Mouse (Mus musculus): ENCODE data around the gene Tbc1d9b. TPM values are rescaled to one million over a fixed set of nuclear protein-coding genes. Genes with fewer than 3 reads are reported as not detected.

The Tbc1d9b gene
- polyA plus RNA-seq, 1 experiment from 2014 or later, result 35.4 TPM

DNA sequence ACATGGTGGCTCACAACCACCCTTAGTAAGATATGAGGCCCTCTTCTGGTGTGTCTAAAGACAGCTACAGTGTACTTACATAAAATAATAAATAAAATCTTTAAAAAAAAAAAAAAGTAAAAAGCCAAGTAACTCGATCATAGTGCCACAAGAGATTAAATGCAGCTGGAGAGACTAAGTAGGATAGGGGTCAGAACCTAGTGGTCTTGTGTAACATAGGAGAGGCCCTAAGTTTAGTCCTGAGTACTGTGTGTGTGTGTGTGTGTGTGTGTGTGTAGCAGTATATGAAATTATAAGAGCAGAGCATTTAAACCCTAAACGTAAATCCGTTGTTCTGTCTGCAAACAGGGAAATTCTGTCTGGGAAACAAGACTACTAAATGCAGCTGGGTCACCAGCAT, 61.1 kb downstream of the Tbc1d9b start:
- no peaks in the 10 kb centered on the region for H3K4me1 ChIP-seq (ENCODE audit: control insufficient read depth, insufficient read depth, low read length)
- H3K27ac ChIP-seq (replicated peaks; ENCODE audit: low read depth, low read length), result no peak overlapping the region
- ATAC-seq (ENCODE audit: low FRiP score, low TSS enrichment) (no peak), DNase-seq (no peak)
- H3K4me2 ChIP-seq (ENCODE audit: low read length), result no peak overlapping the region
- H3K9ac ChIP-seq (replicated peaks; ENCODE audit: low read length), result no peak overlapping the region
- no peak overlapping the region for H3K4me3 ChIP-seq (replicated peaks; ENCODE audit: low read depth, low read length)
- 91% methylated on average over 3 of the region's 3 CpGs for WGBS
- H3K36me3 ChIP-seq (ENCODE audit: control insufficient read depth, insufficient read depth, low read length), result peaks cover 44% of the 10 kb centered on the region
- no peaks in the 10 kb centered on the region for H3K9me3 ChIP-seq (ENCODE audit: control insufficient read depth, low read length)
- no peaks in the 10 kb centered on the region for H3K27me3 ChIP-seq (ENCODE audit: control insufficient read depth, insufficient read depth, low read length)

DNA sequence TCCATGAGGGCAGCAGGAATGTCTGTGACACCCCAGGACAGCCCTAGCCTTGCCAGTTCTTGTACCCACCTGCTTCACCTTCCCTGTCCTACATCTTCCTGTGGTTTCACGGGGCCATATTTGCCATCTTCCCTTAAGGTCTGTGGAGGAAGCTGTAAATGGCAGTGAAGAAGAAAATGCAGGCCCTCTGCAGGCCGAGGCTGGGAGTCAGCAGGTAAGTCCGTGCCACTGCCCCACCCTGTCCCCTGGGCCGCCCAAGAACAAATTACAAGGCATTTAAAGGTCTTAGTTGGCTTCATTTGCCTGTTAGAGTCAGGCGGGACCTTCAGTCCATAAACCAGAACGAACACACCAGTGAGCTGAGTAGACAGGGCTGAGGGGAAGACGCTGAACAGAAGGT, 62.9 kb downstream of the Tbc1d9b start:
- ATAC-seq (ENCODE audit: low FRiP score, low TSS enrichment) (no peak), DNase-seq (no peak)
- H3K27ac ChIP-seq (replicated peaks; ENCODE audit: low read depth, low read length), result no peak overlapping the region
- no peak overlapping the region for H3K4me3 ChIP-seq (replicated peaks; ENCODE audit: low read depth, low read length)
- H3K9ac ChIP-seq (replicated peaks; ENCODE audit: low read length), result no peak overlapping the region
- no peaks in the 10 kb centered on the region for H3K4me1 ChIP-seq (ENCODE audit: control insufficient read depth, insufficient read depth, low read length)
- H3K4me2 ChIP-seq (ENCODE audit: low read length), result no peak overlapping the region
- WGBS, result 78% methylated on average over 7 of the region's 7 CpGs
- H3K36me3 ChIP-seq (ENCODE audit: control insufficient read depth, insufficient read depth, low read length), result peaks cover 50% of the 10 kb centered on the region
- H3K27me3 ChIP-seq (ENCODE audit: control insufficient read depth, insufficient read depth, low read length), result no peaks in the 10 kb centered on the region
- H3K9me3 ChIP-seq (ENCODE audit: control insufficient read depth, low read length), result no peaks in the 10 kb centered on the region

DNA sequence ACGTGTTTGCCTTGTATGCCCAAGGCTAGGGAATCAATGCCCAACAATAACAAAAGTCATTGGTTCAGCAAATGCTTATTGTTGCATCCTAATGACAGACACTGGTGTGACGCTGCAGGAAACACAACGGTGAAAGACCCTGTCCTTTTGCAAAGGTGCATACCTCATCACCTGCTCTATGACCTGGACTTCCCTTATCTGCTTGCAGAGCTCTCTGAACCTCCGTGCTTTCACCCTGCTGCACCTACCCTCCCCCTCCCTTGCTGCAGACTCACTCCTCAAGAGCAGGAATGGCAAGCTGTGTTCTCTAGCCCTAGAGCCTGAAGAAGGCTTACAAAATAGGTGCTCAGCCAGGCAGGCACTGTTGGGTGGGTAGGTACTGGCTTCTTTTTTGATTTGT, 63.6 kb downstream of the Tbc1d9b start:
- Histone ChIP-seq H3K4me1 (ENCODE audit: control insufficient read depth, insufficient read depth, low read length) (no peaks in the 10 kb centered on the region), H3K4me3 (replicated peaks; ENCODE audit: low read depth, low read length) (no peak overlapping the region), H3K36me3 (ENCODE audit: control insufficient read depth, insufficient read depth, low read length) (peaks cover 55% of the 10 kb centered on the region), H3K27me3 (ENCODE audit: control insufficient read depth, insufficient read depth, low read length) (no peaks in the 10 kb centered on the region), H3K27ac (replicated peaks; ENCODE audit: low read depth, low read length) (no peak overlapping the region), H3K9ac (replicated peaks; ENCODE audit: low read length) (no peak overlapping the region), H3K4me2 (ENCODE audit: low read length) (no peak overlapping the region), H3K9me3 (ENCODE audit: control insufficient read depth, low read length) (no peaks in the 10 kb centered on the region)
- 90% methylated on average over 4 of the region's 4 CpGs for WGBS
- DNase-seq, result no peak
- ATAC-seq (ENCODE audit: low FRiP score, low TSS enrichment), result no peak

DNA sequence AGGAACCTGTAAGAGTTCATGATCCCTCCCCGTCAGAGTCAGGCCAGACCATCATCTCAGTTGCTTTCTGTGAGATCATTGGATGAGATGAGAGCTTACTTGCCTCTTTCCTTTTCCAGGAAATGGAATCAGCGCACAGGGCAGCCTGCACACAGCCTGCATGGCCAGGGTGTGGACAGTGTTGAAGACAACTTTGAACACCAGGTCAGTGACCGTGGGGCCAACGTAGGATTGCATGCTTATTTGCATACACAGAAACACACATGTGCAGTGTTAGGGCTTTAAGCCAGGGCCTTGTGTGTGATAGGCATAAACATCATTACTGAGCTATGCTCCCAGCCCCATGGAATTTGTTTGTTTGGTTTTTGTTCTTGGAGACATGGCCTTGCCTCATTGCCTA, 66.3 kb downstream of the Tbc1d9b start:
- H3K4me1 ChIP-seq (ENCODE audit: control insufficient read depth, insufficient read depth, low read length), result no peaks in the 10 kb centered on the region
- ATAC-seq (ENCODE audit: low FRiP score, low TSS enrichment) (no peak), DNase-seq (no peak)
- H3K9me3 ChIP-seq (ENCODE audit: control insufficient read depth, low read length), result no peaks in the 10 kb centered on the region
- H3K9ac ChIP-seq (replicated peaks; ENCODE audit: low read length), result no peak overlapping the region
- no peak overlapping the region for H3K4me2 ChIP-seq (ENCODE audit: low read length)
- peaks cover 69% of the 10 kb centered on the region for H3K36me3 ChIP-seq (ENCODE audit: control insufficient read depth, insufficient read depth, low read length)
- WGBS, result 93% methylated on average over 4 of the region's 4 CpGs
- no peak overlapping the region for H3K4me3 ChIP-seq (replicated peaks; ENCODE audit: low read depth, low read length)
- no peak overlapping the region for H3K27ac ChIP-seq (replicated peaks; ENCODE audit: low read depth, low read length)
- no peaks in the 10 kb centered on the region for H3K27me3 ChIP-seq (ENCODE audit: control insufficient read depth, insufficient read depth, low read length)

DNA sequence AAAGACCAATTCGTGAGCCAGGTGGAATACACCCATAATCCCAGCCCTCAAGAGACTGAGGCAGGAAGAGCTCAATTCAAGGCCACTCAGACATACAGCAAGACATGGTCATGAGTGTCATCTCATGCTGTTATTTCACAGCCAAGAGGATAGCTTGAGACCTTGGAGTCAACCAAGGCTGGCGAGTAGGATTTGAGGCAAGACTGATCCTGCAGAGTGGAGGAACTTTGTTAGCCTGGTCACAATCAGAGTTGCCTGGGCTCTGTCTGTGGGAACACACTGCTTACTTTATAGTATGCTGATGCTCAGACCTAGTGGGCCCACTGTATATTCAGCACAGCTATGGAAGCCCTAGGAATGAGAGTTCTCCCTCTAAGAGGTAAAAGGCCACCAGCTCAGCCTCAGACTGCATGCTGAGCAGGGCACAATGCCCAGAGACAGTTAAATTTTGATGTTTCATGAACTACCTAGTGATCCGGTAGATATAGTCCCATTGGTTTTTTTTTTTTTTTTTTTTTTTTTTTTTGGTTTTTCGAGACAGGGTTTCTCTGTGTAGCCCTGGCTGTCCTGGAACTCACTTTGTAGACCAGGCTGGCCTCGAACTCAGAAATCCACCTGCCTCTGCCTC, 67.1 kb downstream of the Tbc1d9b start:
- no peaks in the 10 kb centered on the region for H3K27me3 ChIP-seq (ENCODE audit: control insufficient read depth, insufficient read depth, low read length)
- no peak for ATAC-seq (ENCODE audit: low FRiP score, low TSS enrichment)

DNA sequence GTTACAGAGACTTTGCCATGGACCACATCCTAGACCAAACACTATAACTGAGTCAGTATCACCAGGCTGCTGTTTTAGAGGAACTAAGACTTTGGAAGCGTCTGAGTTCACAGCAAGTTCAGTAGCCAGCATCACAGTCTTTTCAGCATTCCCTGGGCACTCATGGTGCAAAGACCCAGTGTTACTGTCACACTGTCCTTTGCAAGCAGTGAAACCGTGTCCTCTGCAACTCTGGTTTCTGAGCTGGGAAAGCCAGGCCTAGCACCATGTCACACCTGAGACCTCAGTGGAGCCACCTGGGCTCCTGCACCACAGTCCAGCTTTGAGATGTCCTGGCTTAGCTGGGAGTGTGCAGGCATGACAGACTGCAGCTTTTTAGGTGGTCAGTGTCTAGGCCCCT, 67.7 kb downstream of the Tbc1d9b start:
- 89% methylated on average over 2 of the region's 2 CpGs for WGBS
- ATAC-seq (ENCODE audit: low FRiP score, low TSS enrichment) (no peak), DNase-seq (no peak)
- Histone ChIP-seq H3K9me3 (ENCODE audit: control insufficient read depth, low read length) (no peaks in the 10 kb centered on the region), H3K36me3 (ENCODE audit: control insufficient read depth, insufficient read depth, low read length) (peaks cover 81% of the 10 kb centered on the region), H3K4me1 (ENCODE audit: control insufficient read depth, insufficient read depth, low read length) (no peaks in the 10 kb centered on the region), H3K9ac (replicated peaks; ENCODE audit: low read length) (no peak overlapping the region), H3K4me3 (replicated peaks; ENCODE audit: low read depth, low read length) (no peak overlapping the region), H3K27ac (replicated peaks; ENCODE audit: low read depth, low read length) (no peak overlapping the region), H3K27me3 (ENCODE audit: control insufficient read depth, insufficient read depth, low read length) (no peaks in the 10 kb centered on the region), H3K4me2 (ENCODE audit: low read length) (no peak overlapping the region)

More for the DNA sequence above, 67.1 kb downstream of the Tbc1d9b start:
- H3K4me1 ChIP-seq (ENCODE audit: control insufficient read depth, insufficient read depth, low read length), result no peaks in the 10 kb centered on the region
- no peak overlapping the region for H3K4me2 ChIP-seq (ENCODE audit: low read length)
- H3K36me3 ChIP-seq (ENCODE audit: control insufficient read depth, insufficient read depth, low read length), result peaks cover 76% of the 10 kb centered on the region
- no peaks in the 10 kb centered on the region for H3K9me3 ChIP-seq (ENCODE audit: control insufficient read depth, low read length)
- H3K4me3 ChIP-seq (replicated peaks; ENCODE audit: low read depth, low read length), result no peak overlapping the region
- WGBS, result 93% methylated on average over 3 of the region's 5 CpGs
- DNase-seq, result no peak
- H3K9ac ChIP-seq (replicated peaks; ENCODE audit: low read length), result no peak overlapping the region
- H3K27ac ChIP-seq (replicated peaks; ENCODE audit: low read depth, low read length), result no peak overlapping the region

DNA sequence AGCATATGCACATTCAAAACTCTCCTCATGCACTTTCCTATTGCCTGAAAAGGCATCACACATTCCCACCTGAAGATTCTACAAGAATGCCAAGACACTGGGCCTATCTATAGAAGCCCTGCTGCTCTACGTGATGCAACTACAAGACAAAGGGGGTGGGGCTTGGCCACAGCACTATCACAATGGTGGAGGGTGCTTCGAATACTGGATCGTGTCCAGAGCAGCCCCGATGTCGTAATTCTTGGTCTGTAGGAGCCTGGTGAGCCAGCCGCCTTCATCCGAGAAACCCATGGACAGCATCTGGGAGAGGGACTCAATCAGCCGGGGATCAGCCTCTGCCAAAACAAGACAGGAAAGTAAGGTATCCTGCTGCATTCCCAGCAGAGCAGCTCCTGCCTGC, 69.4 kb downstream of the Tbc1d9b start:
- Histone ChIP-seq H3K9ac (replicated peaks; ENCODE audit: low read length) (no peak overlapping the region), H3K4me3 (replicated peaks; ENCODE audit: low read depth, low read length) (no peak overlapping the region), H3K4me1 (ENCODE audit: control insufficient read depth, insufficient read depth, low read length) (no peaks in the 10 kb centered on the region), H3K36me3 (ENCODE audit: control insufficient read depth, insufficient read depth, low read length) (peaks cover 86% of the 10 kb centered on the region), H3K27me3 (ENCODE audit: control insufficient read depth, insufficient read depth, low read length) (no peaks in the 10 kb centered on the region), H3K9me3 (ENCODE audit: control insufficient read depth, low read length) (no peaks in the 10 kb centered on the region), H3K27ac (replicated peaks; ENCODE audit: low read depth, low read length) (no peak overlapping the region), H3K4me2 (ENCODE audit: low read length) (no peak overlapping the region)
- DNase-seq, result no peak
- WGBS, result 85% methylated on average over 8 of the region's 8 CpGs
- no peak for ATAC-seq (ENCODE audit: low FRiP score, low TSS enrichment)

DNA sequence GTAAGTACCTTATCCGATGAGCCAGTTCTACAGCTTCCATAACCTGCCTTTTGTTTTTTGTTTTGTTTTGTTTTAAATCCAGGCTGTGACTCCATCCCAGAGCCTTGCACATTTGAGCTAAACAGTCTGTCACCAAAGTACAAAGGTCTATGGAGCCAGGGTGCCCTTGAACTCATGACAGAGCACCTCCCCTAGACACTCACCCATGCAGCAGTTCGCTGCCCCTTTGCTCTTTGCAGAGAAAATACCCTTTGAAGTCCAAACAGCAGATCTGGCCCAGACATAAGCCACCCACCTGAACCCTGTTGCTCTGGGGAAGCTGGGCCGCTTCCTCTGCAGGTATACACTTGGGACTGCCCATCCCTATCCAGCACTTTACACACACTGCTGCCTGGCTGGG, 70.4 kb downstream of the Tbc1d9b start:
- ATAC-seq (ENCODE audit: low FRiP score, low TSS enrichment) (no peak), DNase-seq (no peak)
- peaks cover 93% of the 10 kb centered on the region for H3K36me3 ChIP-seq (ENCODE audit: control insufficient read depth, insufficient read depth, low read length)

DNA sequence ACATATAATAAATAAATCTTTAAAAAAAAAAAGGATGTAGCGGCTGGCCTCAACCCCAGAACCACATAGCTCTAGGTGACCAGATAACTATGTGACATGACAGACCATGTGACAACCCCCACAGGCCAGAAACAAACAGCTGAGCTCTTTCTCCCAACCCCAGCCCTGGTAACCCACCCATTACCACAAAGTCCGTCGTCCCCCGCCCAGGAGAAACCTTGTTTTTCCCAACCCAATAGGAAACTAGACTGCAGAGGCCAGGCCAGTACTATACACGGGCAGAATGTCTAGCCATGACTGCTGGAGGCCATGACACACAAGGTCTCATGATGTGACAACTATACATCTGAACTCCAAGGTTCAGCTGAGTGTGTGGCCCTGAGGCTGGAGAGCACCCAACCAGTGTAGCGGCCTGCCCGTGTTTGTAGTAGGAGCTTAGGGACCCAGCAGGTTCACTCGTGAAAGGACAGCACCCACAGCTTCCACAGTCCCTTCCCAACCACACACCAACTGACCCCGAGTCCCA, 72.2 kb downstream of the Tbc1d9b start:
- H3K4me1 ChIP-seq (ENCODE audit: control insufficient read depth, insufficient read depth, low read length), result 0 out of 2 replicates have a peak, but pooled peaks cover 1% of the 10 kb centered on the region
- no peak overlapping the region for H3K27ac ChIP-seq (replicated peaks; ENCODE audit: low read depth, low read length)
- H3K9me3 ChIP-seq (ENCODE audit: control insufficient read depth, low read length), result no peaks in the 10 kb centered on the region
- 93% methylated on average over 9 of the region's 9 CpGs for WGBS
- ATAC-seq (ENCODE audit: low FRiP score, low TSS enrichment), result no peak
- H3K36me3 ChIP-seq (ENCODE audit: control insufficient read depth, insufficient read depth, low read length), result peaks cover 90% of the 10 kb centered on the region
- no peak overlapping the region for H3K4me2 ChIP-seq (ENCODE audit: low read length)
- no peak for DNase-seq
- no peak overlapping the region for H3K9ac ChIP-seq (replicated peaks; ENCODE audit: low read length)
- no peak overlapping the region for H3K4me3 ChIP-seq (replicated peaks; ENCODE audit: low read depth, low read length)
- no peaks in the 10 kb centered on the region for H3K27me3 ChIP-seq (ENCODE audit: control insufficient read depth, insufficient read depth, low read length)

More for the DNA sequence above, 70.4 kb downstream of the Tbc1d9b start:
- no peak overlapping the region for H3K4me3 ChIP-seq (replicated peaks; ENCODE audit: low read depth, low read length)
- no peak overlapping the region for H3K27ac ChIP-seq (replicated peaks; ENCODE audit: low read depth, low read length)
- WGBS, result 94% methylated on average over 3 of the region's 3 CpGs
- no peak overlapping the region for H3K4me2 ChIP-seq (ENCODE audit: low read length)
- H3K27me3 ChIP-seq (ENCODE audit: control insufficient read depth, insufficient read depth, low read length), result no peaks in the 10 kb centered on the region
- no peaks in the 10 kb centered on the region for H3K9me3 ChIP-seq (ENCODE audit: control insufficient read depth, low read length)
- H3K9ac ChIP-seq (replicated peaks; ENCODE audit: low read length), result no peak overlapping the region
- H3K4me1 ChIP-seq (ENCODE audit: control insufficient read depth, insufficient read depth, low read length), result no peaks in the 10 kb centered on the region

All from midbrain, embryonic 14.5 days (tissue).